Mouse (Mus musculus) brain, embryonic 14.5 days (tissue): ENCODE measurements around the gene Fbp2.
"Not testable (repeated sequence)": the region's sequence is repeated elsewhere in the genome, so short reads cannot be mapped to it uniquely, and the experiment has no call there.

Source experiments
- CTCF ChIP-seq: fragments of 200-500 bp; IDR thresholded peaks from 2 replicates; pipeline ENCODE4 v1.5.1; 2012; ENCODE audit warnings: inconsistent platforms, mild to moderate bottlenecking, moderate library complexity, borderline replicate concordance; ENCODE audit not compliant: insufficient read depth, insufficient read length; ENCODE audit errors: extremely low read depth
- POLR2A ChIP-seq: fragments of 200-500 bp; IDR thresholded peaks from 2 replicates; pipeline ENCODE4 v1.6.1; 2012; ENCODE audit warnings: mild to moderate bottlenecking, inconsistent platforms, borderline replicate concordance; ENCODE audit not compliant: poor library complexity, insufficient read depth, insufficient read length, severe bottlenecking; ENCODE audit errors: extremely low read depth

DNA sequence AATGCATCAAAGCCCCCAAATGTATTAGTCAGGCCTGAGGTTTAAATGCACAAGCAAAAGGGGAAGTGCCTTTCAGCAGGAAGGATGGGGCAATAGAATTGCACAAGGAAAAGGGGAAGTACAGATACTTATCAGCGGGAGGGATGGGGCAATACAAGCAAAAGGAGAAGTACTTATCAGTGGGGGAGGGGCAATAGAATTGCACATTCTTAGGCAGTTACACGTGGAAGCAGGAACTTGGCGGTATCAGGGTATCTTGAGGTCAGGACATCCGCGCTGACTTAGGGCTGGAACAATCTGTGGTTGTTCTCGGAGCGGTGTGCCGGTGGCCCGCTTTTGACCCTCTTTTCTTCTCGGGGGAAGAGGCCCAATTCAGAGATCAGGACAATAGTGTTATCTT lies 1.0 kb upstream of the Fbp2 start:
- TF ChIP-seq CTCF, POLR2A: not testable (repeated sequence)
